Mouse (Mus musculus) embryonic facial prominence, embryonic 14.5 days (tissue): ENCODE measurements around the gene Calhm3. TPM values are rescaled to one million over a fixed set of nuclear protein-coding genes. Genes with fewer than 3 reads are reported as not detected.
A peak's percentile ranks its signal among the peaks of the same experiment; 100 is the strongest.

ENCODE experiments used
- ATAC-seq: fragments of 200-750 bp; cut with Nextera tagmentation; 2 replicates; pipeline ENCODE4 v1.8.0; 2017; ENCODE audit warnings: low read depth, moderate number of reproducible peaks, moderate TSS enrichment
- DNase-seq: peaks from one replicate; pipeline ENCODE4 v3.0.0-alpha.2; 2015; ENCODE audit warnings: low spot score
- H3K27ac ChIP-seq: fragments of 300-500 bp; sonication (generic); replicated peaks from 2 replicates; pipeline ENCODE4 v1.5.1; 2014; ENCODE audit warnings: low read depth, mild to moderate bottlenecking, low read length, moderate library complexity
- H3K27me3 ChIP-seq: fragments of 300-500 bp; sonication (generic); replicated peaks from 2 replicates; pipeline ENCODE4 v1.6.1; 2014; ENCODE audit warnings: low read length; ENCODE audit not compliant: control insufficient read depth, insufficient read depth
- H3K36me3 ChIP-seq: fragments of 300-500 bp; sonication (generic); 2 replicates; pipeline ENCODE4 v1.6.1; 2014; ENCODE audit warnings: low read length, mixed read lengths; ENCODE audit not compliant: control insufficient read depth, insufficient read depth
- H3K4me1 ChIP-seq: fragments of 300-500 bp; sonication (generic); 2 replicates; pipeline ENCODE4 v1.6.1; 2014; ENCODE audit warnings: antibody characterized with exemption, low read length; ENCODE audit not compliant: control insufficient read depth, insufficient read depth
- H3K4me2 ChIP-seq: fragments of 300-500 bp; sonication (generic); 2 replicates; pipeline ENCODE4 v1.6.1; 2014; ENCODE audit warnings: low read depth, mild to moderate bottlenecking, low read length, moderate library complexity, mixed read lengths
- H3K4me3 ChIP-seq: fragments of 300-500 bp; sonication (generic); 2 replicates; pipeline ENCODE4 v1.5.1; 2014; ENCODE audit warnings: low read depth, mild to moderate bottlenecking, low read length
- H3K9ac ChIP-seq: fragments of 300-500 bp; sonication (generic); 2 replicates; pipeline ENCODE4 v1.6.1; 2014; ENCODE audit warnings: low read depth, mild to moderate bottlenecking, low read length, moderate library complexity, mixed read lengths
- H3K9me3 ChIP-seq: fragments of 300-500 bp; sonication (generic); 2 replicates; pipeline ENCODE4 v1.6.1; 2016; ENCODE audit warnings: low read length; ENCODE audit not compliant: control insufficient read depth
- WGBS: fragments of 180-500 bp; shearing (Covaris S2); extraction: QIAGEN DNeasy Blood & Tissue Kit; methylation state at CpG from one replicate; pipeline ENCODE4 v1.1.7; 2014; 5-methylcytosine and 5-hydroxymethylcytosine counted together
- polyA plus RNA-seq: library from polyadenylated mRNA; unstranded; fragments of >200 nt; fragmentation: Nextera tagmentation; extraction: Ambion mirVana; gene quantifications from 2 replicates; pipeline ENCODE4 v1.2.1, GENCODE M21; 2014

The Calhm3 gene
- polyA plus RNA-seq, 1 experiment from 2014 or later = not detected

GRCm38 (mm10) chr19:47176916-47177505 lies 19.4 kb upstream of the Calhm3 start:
- Histone ChIP-seq H3K4me1 (peaks cover 5% of the 10 kb centered on the region), H3K27me3 (peaks cover 18% of the 10 kb centered on the region), H3K4me3 (no peak overlapping the region), H3K36me3 (no peaks in the 10 kb centered on the region), H3K9me3 (peaks cover 1% of the 10 kb centered on the region; the same call in 1 of the 2 replicates), H3K9ac (no peak overlapping the region), H3K4me2 (no peak overlapping the region), H3K27ac (no peak overlapping the region)
- WGBS = 78% methylated on average over 2 of the region's 2 CpGs
- ATAC-seq = no peak
- no peak for DNase-seq

- Histone ChIP-seq H3K4me3 (no peak overlapping the region), H3K27ac (no peak overlapping the region), H3K9me3 (no peaks in the 10 kb centered on the region), H3K36me3 (no peaks in the 10 kb centered on the region), H3K4me1 (peaks cover 5% of the 10 kb centered on the region), H3K9ac (no peak overlapping the region), H3K4me2 (no peak overlapping the region), H3K27me3 (peaks cover 13% of the 10 kb centered on the region)
- DNase-seq (no peak), ATAC-seq (no peak)
- 47% methylated on average over 2 of the region's 2 CpGs for WGBS
Measured at GRCm38 (mm10) chr19:47175472-47175871, 17.9 kb upstream of the Calhm3 start.

- H3K36me3 ChIP-seq = no peaks in the 10 kb centered on the region
- H3K9ac ChIP-seq = no peak overlapping the region
- no peak for ATAC-seq
- peaks cover 5% of the 10 kb centered on the region for H3K27me3 ChIP-seq
- no peak overlapping the region for H3K4me3 ChIP-seq
- H3K27ac ChIP-seq = no peak overlapping the region
- no peak overlapping the region for H3K4me2 ChIP-seq
- 43% methylated on average over 3 of the region's 3 CpGs for WGBS
- DNase-seq = peak; percentile 36
- no peaks in the 10 kb centered on the region for H3K9me3 ChIP-seq
- peaks cover 2% of the 10 kb centered on the region for H3K4me1 ChIP-seq
Measured at GRCm38 (mm10) chr19:47174515-47174914, 17.0 kb upstream of the Calhm3 start.

GRCm38 (mm10) chr19:47168793-47169412 lies 11.3 kb upstream of the Calhm3 start:
- no peak overlapping the region for H3K27ac ChIP-seq
- peak overlapping the region; percentile 42 for H3K4me2 ChIP-seq
- H3K9ac ChIP-seq = no peak overlapping the region
- ATAC-seq (peak; percentile 84), DNase-seq (peak; percentile 88)
- no peaks in the 10 kb centered on the region for H3K27me3 ChIP-seq
- no peak overlapping the region for H3K4me3 ChIP-seq
- H3K9me3 ChIP-seq = no peaks in the 10 kb centered on the region
- 22% methylated on average over 11 of the region's 11 CpGs for WGBS
- H3K36me3 ChIP-seq = no peaks in the 10 kb centered on the region
- H3K4me1 ChIP-seq = no peaks in the 10 kb centered on the region; the same call in none of the 2 replicates

GRCm38 (mm10) chr19:47168223-47168622 lies 10.7 kb upstream of the Calhm3 start:
- H3K36me3 ChIP-seq = no peaks in the 10 kb centered on the region
- H3K4me2 ChIP-seq = peak overlapping the region; percentile 42
- no peaks in the 10 kb centered on the region; the same call in none of the 2 replicates for H3K4me1 ChIP-seq
- peak overlapping the region; percentile 34; the same call in 1 of the 2 replicates for H3K9ac ChIP-seq
- no peaks in the 10 kb centered on the region for H3K9me3 ChIP-seq
- no peak overlapping the region for H3K27ac ChIP-seq
- H3K27me3 ChIP-seq = no peaks in the 10 kb centered on the region
- no peak for ATAC-seq
- peak overlapping the region; percentile 15 for H3K4me3 ChIP-seq
- DNase-seq = peak; percentile 83
- WGBS = 7% methylated on average over 13 of the region's 13 CpGs

GRCm38 (mm10) chr19:47167617-47168214 lies 10.2 kb upstream of the Calhm3 start:
- 60% methylated on average over 7 of the region's 7 CpGs for WGBS
- no peaks in the 10 kb centered on the region for H3K27me3 ChIP-seq
- no peaks in the 10 kb centered on the region for H3K36me3 ChIP-seq
- H3K4me3 ChIP-seq = no peak overlapping the region
- H3K27ac ChIP-seq = no peak overlapping the region
- ATAC-seq = no peak
- H3K9ac ChIP-seq = 0 out of 2 replicates have a peak overlapping the region, but pooled peaks have one; percentile 9
- no peaks in the 10 kb centered on the region for H3K9me3 ChIP-seq
- H3K4me2 ChIP-seq = no peak overlapping the region
- DNase-seq = no peak
- H3K4me1 ChIP-seq = no peaks in the 10 kb centered on the region; the same call in none of the 2 replicates

- Histone ChIP-seq H3K36me3 (no peaks in the 10 kb centered on the region), H3K4me2 (no peak overlapping the region), H3K4me3 (no peak overlapping the region), H3K27ac (no peak overlapping the region), H3K9ac (no peak overlapping the region), H3K4me1 (no peaks in the 10 kb centered on the region; the same call in none of the 2 replicates), H3K9me3 (no peaks in the 10 kb centered on the region), H3K27me3 (no peaks in the 10 kb centered on the region)
- DNase-seq (no peak), ATAC-seq (no peak)
- WGBS = 35% methylated on average over 3 of the region's 3 CpGs
Measured at GRCm38 (mm10) chr19:47166758-47167157, 9.2 kb upstream of the Calhm3 start.

GRCm38 (mm10) chr19:47163176-47163744 lies 5.7 kb upstream of the Calhm3 start:
- H3K9ac ChIP-seq = no peak overlapping the region
- H3K4me1 ChIP-seq = no peaks in the 10 kb centered on the region; the same call in none of the 2 replicates
- no peak overlapping the region for H3K4me3 ChIP-seq
- no peaks in the 10 kb centered on the region for H3K36me3 ChIP-seq
- H3K4me2 ChIP-seq = no peak overlapping the region
- no peaks in the 10 kb centered on the region for H3K9me3 ChIP-seq
- DNase-seq = peak; percentile 70
- H3K27ac ChIP-seq = no peak overlapping the region
- H3K27me3 ChIP-seq = no peaks in the 10 kb centered on the region
- 81% methylated on average over 6 of the region's 6 CpGs for WGBS
- peak; percentile 88 for ATAC-seq
